Mouse (Mus musculus) CD4-positive helper T cell, adult 2 months (primary cell): ENCODE data around the gene Zmynd8.

Experiments
- DNase-seq: peaks from one replicate; pipeline ENCODE4 v3.0.0-alpha.2; 2012; ENCODE audit warnings: low read depth, missing footprints, low spot score

Zmynd8 gene

DNA sequence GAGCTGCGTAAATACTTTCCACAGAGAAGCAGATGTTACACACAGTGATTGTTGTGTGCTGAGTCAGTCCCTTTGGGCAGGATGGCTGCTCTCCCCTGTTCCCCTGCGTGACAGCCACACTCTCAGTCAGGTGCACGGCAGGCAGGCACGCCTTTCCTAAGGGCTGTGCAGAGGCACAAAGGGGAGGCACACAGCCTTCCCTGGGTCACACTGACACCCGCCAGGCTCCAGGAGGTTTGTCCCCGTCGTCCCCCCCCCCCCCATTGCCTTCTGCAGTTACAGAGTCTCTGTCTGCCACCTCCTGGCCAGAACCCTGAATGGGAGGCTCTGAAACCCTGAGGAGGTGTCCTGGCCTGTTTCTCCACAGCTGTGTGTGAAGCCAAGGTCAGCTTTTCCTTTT is 147.7 kb downstream of the Zmynd8 start:
- no peak for DNase-seq

GRCm38 (mm10) chr2:165748426-165748825 is 150.4 kb downstream of the Zmynd8 start:
- no peak for DNase-seq

DNA sequence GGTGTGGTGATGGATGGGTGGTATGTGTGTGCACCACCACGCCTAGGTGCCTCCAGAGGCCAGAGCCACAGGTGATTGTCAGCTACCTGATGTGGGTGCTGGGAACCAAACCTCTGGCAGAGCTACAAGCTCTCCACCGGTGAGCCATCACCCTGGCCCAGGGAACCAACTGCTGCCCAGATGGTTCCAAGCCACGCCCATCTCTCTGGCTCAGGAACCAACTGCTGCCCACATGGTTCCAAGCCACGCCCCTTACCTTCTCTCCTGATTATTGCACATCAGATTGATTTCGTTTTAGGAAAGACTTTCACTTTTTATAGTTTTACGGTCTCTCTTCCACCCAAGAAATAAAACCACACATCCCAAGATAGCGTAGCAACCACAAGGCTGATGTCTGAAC is 150.8 kb downstream of the Zmynd8 start:
- no peak for DNase-seq

DNA sequence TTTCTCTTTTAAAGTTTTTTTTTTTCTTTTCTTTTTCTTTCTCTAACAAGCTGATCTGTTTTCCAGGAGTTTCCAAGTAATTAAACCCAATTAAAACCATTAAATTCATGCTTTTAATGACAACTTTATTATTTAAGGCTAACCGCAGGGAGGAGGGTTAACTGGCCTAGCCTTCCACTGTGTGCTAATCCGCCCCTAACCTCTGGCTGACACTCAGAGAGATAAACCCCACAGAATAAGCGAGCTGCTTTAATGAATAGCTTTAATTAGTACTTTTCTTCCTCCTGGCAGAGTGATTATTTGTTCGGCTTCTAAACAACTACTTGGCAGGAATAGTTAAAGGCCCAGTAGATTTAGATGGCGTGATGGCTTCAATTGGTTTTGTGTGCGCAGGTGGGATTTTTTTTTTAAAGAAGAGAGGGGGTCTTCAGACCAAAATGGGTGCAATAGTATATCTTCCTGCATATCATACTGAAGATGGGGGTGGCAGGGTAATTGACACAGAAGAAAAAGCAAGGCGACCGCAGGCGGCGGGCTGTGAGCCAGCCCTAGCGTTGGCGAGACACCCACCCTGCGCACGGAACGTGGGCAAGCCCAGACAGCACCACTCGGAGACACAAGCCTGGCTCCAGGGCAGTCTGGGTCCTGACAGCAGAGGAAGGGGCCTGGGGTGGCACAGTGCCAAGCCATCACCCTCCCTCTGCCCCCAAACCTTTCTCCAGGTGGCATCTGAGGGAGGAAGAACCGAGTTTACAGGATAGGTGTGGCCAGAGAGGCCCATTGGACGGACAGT is 153.3 kb downstream of the Zmynd8 start:
- no peak for DNase-seq

GRCm38 (mm10) chr2:165742210-165742786 is 156.5 kb downstream of the Zmynd8 start:
- DNase-seq = no peak

GRCm38 (mm10) chr2:165741526-165742050 is 157.2 kb downstream of the Zmynd8 start:
- no peak for DNase-seq

GRCm38 (mm10) chr2:165740982-165741381 is 157.8 kb downstream of the Zmynd8 start:
- DNase-seq = no peak

DNA sequence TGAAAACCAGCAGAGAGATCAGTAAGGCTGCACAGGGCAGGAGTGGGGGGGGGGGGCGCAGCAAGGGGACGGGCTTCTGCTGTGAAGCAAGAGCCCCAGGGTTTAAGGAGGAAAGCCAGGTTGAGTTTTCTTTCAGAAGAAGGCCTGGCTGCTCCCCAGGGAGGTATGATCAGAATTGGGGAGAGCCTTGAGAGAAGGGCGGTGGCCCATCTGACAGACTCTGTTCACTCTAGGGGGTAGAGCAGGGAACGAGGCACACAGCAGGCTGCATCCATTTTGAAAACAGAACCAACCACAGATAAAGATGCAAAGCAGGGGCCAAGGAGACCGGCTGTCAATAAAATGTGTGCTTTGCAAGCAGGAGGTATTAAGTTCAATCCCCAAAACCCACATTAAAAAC is 158.4 kb downstream of the Zmynd8 start:
- DNase-seq = no peak

GRCm38 (mm10) chr2:165736297-165736696 is 162.5 kb downstream of the Zmynd8 start:
- DNase-seq = no peak
